Mouse (Mus musculus) heart, adult 8-10 months (tissue): ENCODE results near the gene Hrh1. TPM values are rescaled to one million over a fixed set of nuclear protein-coding genes. Genes with fewer than 3 reads are reported as not detected.

Experiments
- DNase-seq: peaks from one replicate; pipeline ENCODE4 v3.0.0; 2022; ENCODE audit warnings: low spot score
- total RNA-seq, 4 experiments: library from RNA; stranded (reverse); gene quantifications; 2 replicates each; pipeline ENCODE4 v1.2.4; 2022

Hrh1 gene
- total RNA-seq, 4 experiments from 2014 or later, result 0.31 to 0.69 (median 0.49) TPM

- DNase-seq, result no peak
These were observed 8.9 kb downstream of the Hrh1 start for GRCm38 (mm10) chr6:114406634-114407033.

GRCm38 (mm10) chr6:114407049-114407448, 9.3 kb downstream of the Hrh1 start:
- no peak for DNase-seq

GRCm38 (mm10) chr6:114408278-114408677, 10.5 kb downstream of the Hrh1 start:
- no peak for DNase-seq

- DNase-seq, result no peak
These were observed 14.2 kb downstream of the Hrh1 start for GRCm38 (mm10) chr6:114411913-114412312.

GRCm38 (mm10) chr6:114414510-114414909, 16.8 kb downstream of the Hrh1 start:
- no peak for DNase-seq

- DNase-seq, result no peak
These were observed 20.3 kb downstream of the Hrh1 start for GRCm38 (mm10) chr6:114418037-114418436.

GRCm38 (mm10) chr6:114421061-114421460, 23.3 kb downstream of the Hrh1 start:
- no peak for DNase-seq

GRCm38 (mm10) chr6:114423051-114423676, 25.4 kb downstream of the Hrh1 start:
- no peak for DNase-seq

GRCm38 (mm10) chr6:114425343-114425742, 27.6 kb downstream of the Hrh1 start:
- no peak for DNase-seq

- no peak for DNase-seq
These were observed 29.9 kb downstream of the Hrh1 start for GRCm38 (mm10) chr6:114427641-114428040.

GRCm38 (mm10) chr6:114428831-114429230, 31.1 kb downstream of the Hrh1 start:
- no peak for DNase-seq

GRCm38 (mm10) chr6:114432591-114432990, 34.9 kb downstream of the Hrh1 start:
- no peak for DNase-seq

- DNase-seq, result no peak
These were observed 36.8 kb downstream of the Hrh1 start for GRCm38 (mm10) chr6:114434524-114434923.

GRCm38 (mm10) chr6:114440302-114440701, 42.6 kb downstream of the Hrh1 start:
- DNase-seq, result no peak

GRCm38 (mm10) chr6:114440788-114441453, 43.2 kb downstream of the Hrh1 start:
- DNase-seq, result no peak

GRCm38 (mm10) chr6:114444247-114444844, 46.6 kb downstream of the Hrh1 start:
- DNase-seq, result no peak

GRCm38 (mm10) chr6:114444976-114445375, 47.2 kb downstream of the Hrh1 start:
- DNase-seq, result no peak

- DNase-seq, result peak; percentile 33
These were observed 51.2 kb downstream of the Hrh1 start for GRCm38 (mm10) chr6:114448888-114449287.

- DNase-seq, result no peak
These were observed 57.5 kb downstream of the Hrh1 start for GRCm38 (mm10) chr6:114455267-114455666.

- DNase-seq, result no peak
These were observed 58.7 kb downstream of the Hrh1 start for GRCm38 (mm10) chr6:114456255-114457042.

GRCm38 (mm10) chr6:114457299-114457698, 59.6 kb downstream of the Hrh1 start:
- no peak for DNase-seq

- DNase-seq, result peak; percentile 31
These were observed 60.5 kb downstream of the Hrh1 start for GRCm38 (mm10) chr6:114458191-114458590.
